Mouse (Mus musculus) megakaryocyte, embryonic 14.5 days (primary cell): ENCODE measurements around the gene Neurog1. TPM values are rescaled to one million over a fixed set of nuclear protein-coding genes. Genes with fewer than 3 reads are reported as not detected.

Experiments
- H3K27me3 ChIP-seq: replicated peaks from 2 replicates; pipeline ENCODE3; 2012; ENCODE audit warnings: inconsistent platforms
- H3K36me3 ChIP-seq: replicated peaks from 2 replicates; pipeline ENCODE3; 2012; ENCODE audit warnings: low read length, inconsistent platforms, mixed read lengths
- H3K4me1 ChIP-seq: 2 replicates; pipeline ENCODE4 v1.6.1; 2012; ENCODE audit warnings: inconsistent platforms
- H3K4me3 ChIP-seq: replicated peaks from 2 replicates; pipeline ENCODE3; 2012; ENCODE audit warnings: moderate library complexity, mild to moderate bottlenecking, inconsistent platforms
- H3K9me3 ChIP-seq: 2 replicates; pipeline ENCODE4 v1.6.1; 2012; ENCODE audit warnings: inconsistent platforms
- FLI1 ChIP-seq: IDR thresholded peaks from 2 replicates; pipeline ENCODE4 v1.6.1; 2012; ENCODE audit warnings: low read length, inconsistent platforms, mixed read lengths
- GATA1 ChIP-seq: IDR thresholded peaks from 3 replicates; pipeline ENCODE4 v1.6.1; 2012; ENCODE audit warnings: mixed read lengths, low read length, inconsistent platforms, borderline replicate concordance
- polyA plus RNA-seq: library from polyadenylated mRNA; stranded (reverse); fragments of >175 nt; gene quantifications from 2 replicates; pipeline ENCODE4 v1.2.3, GENCODE M21; 2012; ENCODE audit warnings: low replicate concordance; ENCODE audit not compliant: insufficient read depth

Neurog1 gene
- polyA plus RNA-seq, 1 experiment, result not detected

DNA sequence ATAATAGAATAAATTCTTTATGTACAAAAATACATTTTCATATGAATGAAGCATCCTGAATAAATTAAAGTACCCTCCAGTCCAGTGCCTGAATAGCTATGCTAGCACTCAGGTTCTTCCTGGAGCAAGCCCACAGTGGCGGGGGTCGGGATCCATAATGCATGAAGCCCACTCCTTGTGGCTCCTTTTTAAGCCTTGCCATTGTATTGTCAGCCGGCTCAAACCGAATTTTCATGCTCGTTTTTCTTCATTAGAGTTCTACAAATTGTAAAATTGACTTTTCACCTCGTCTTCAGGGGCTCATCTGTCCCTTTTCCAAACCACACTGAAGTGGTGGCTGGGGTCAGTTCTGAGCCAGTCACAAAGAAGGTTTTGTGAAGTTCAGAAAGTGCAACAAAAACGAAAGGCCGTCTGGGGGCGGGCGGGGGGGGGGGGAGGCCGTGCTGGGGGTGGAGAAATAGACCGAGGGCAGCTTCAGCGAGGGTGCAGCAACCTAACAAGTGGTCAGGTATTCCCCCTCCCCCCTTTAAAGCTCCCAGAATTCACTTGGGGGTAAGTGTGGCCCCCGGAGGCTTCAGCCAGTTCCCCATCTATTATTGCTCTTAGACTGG is 1.3 kb downstream of the Neurog1 start:
- Histone ChIP-seq H3K36me3 (no peaks in the 10 kb centered on the region), H3K9me3 (peaks cover 8% of the 10 kb centered on the region; the same call in 1 of the 2 replicates), H3K4me1 (peaks cover 13% of the 10 kb centered on the region), H3K4me3 (no peak overlapping the region), H3K27me3 (peaks cover 98% of the 10 kb centered on the region)
- no peak for TF ChIP-seq FLI1
- TF ChIP-seq GATA1, result no peak

DNA sequence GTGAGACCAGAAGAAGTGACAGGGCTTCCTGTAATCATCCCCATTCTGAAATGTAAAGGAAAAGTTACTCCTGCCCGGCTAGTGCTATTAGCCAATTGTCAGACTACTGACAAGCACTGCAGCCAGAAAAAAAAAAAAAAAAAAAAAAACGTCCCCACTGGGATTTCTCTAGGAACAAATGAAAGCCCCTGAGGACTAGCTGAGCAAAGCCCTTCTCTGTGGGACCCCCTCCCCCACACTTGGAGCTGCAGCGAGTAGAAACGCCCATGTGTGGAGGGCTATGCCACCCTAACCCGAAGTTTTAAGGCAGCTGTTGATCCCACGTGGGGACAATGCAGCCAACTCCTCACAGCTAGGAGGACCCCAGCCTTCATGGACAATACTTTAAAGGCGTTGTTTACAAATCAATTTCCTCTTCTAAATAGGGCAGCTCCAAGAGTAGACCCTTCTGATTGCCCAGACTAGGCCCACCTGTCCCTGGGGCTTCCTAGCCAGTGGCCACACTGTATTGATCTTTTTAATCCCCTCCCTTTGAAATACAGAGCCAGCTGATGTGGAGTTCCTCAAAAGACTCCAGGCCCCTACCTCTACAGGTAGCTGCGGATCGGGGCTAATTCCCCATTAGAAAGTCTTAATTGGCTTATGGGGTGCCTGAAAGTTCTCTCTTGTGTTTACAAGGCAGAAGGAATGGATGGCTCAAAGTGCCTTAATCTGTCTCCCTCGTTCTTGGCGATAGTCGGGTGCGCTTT is 2.2 kb downstream of the Neurog1 start:
- TF ChIP-seq FLI1 (no peak), GATA1 (no peak)
- Histone ChIP-seq H3K27me3 (peaks cover 89% of the 10 kb centered on the region), H3K4me3 (no peak overlapping the region), H3K4me1 (peaks cover 10% of the 10 kb centered on the region), H3K9me3 (peaks cover 8% of the 10 kb centered on the region; the same call in 1 of the 2 replicates), H3K36me3 (no peaks in the 10 kb centered on the region)

DNA sequence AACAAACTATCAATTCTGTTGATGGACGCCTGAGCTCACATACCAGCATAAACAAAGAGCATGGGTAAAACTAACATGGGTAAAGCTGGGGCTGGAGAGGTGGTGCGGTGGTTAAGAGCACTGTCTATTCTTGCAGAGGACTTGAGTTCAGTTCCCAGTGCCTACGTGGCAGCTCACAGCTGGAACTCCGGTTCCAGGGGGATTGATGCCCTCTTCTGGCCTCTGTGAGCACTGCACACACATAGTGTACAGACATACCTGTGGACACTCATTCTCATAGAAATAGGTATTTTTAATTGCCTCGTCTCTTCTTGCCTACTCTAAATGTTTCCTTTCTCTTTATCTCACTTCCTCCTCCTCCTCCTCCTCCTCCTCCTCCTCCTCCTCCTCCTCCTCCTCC is 8.9 kb downstream of the Neurog1 start:
- no peaks in the 10 kb centered on the region for H3K4me1 ChIP-seq
- H3K27me3 ChIP-seq, result peaks cover 41% of the 10 kb centered on the region
- H3K4me3 ChIP-seq, result no peak overlapping the region
- no peaks in the 10 kb centered on the region for H3K36me3 ChIP-seq
- H3K9me3 ChIP-seq, result peaks cover 16% of the 10 kb centered on the region
- TF ChIP-seq FLI1 (no peak), GATA1 (no peak)

DNA sequence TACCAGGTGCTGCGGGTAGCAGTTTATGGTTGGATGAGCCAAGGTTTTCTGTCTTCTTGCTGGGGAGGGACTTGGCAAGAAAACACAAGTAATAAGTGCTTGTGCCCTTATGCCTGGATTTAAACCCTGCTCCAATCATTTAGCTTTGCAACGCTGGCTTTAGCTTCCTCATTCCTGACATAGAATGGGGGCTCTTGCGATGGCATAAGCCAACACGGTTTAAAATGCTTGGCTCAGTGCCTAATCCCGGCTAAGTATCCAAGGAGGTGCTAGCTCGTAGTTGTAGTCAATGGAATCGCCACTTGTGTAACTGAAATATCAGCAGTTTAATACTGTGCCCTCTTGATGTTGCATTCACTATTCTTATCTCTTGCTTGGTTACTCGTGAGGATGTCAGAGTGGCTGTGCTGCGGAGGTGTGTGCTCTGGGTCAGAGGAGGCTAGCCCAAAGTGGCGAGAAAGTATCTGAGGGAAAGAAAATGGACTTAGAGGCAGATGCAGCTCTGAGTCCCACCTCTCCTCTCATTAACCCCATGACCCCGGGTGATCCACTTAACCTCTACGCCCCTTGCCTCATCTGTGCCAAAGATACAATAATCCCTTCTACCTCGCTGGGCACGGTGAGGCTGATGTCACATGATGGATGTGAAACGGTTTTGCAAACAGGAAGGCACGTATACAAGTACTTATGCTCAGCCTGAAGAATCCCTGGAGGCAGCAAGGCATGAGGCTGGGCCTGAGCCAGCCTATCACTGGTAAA is 11.8 kb downstream of the Neurog1 start:
- Histone ChIP-seq H3K4me1 (no peaks in the 10 kb centered on the region), H3K36me3 (no peaks in the 10 kb centered on the region), H3K9me3 (peaks cover 16% of the 10 kb centered on the region), H3K4me3 (no peak overlapping the region), H3K27me3 (peaks cover 28% of the 10 kb centered on the region)
- no peak for TF ChIP-seq FLI1
- no peak for TF ChIP-seq GATA1

DNA sequence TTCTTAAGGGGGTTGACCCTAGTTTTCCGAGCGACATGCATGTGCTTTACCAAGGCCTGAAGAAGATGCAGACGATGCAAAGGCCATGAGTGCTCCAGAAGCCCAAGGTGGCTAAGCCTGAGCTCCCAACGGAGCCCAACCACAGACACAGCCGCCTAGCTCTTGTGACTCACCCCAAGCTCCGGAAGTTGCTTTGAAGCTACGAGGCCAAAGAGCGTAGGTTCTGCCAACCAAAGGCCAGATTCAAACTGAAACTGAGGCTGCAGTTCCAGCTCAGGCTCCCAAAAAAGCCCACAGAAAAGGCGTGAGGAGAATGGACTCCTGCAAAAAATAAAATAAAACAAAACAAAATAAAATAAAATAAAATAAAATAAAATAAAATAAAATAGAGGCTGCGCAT is 14.1 kb downstream of the Neurog1 start:
- Histone ChIP-seq H3K4me1 (no peaks in the 10 kb centered on the region), H3K4me3 (no peak overlapping the region), H3K27me3 (peaks cover 29% of the 10 kb centered on the region), H3K9me3 (peaks cover 5% of the 10 kb centered on the region), H3K36me3 (no peaks in the 10 kb centered on the region)
- TF ChIP-seq FLI1 (no peak), GATA1 (no peak)

DNA sequence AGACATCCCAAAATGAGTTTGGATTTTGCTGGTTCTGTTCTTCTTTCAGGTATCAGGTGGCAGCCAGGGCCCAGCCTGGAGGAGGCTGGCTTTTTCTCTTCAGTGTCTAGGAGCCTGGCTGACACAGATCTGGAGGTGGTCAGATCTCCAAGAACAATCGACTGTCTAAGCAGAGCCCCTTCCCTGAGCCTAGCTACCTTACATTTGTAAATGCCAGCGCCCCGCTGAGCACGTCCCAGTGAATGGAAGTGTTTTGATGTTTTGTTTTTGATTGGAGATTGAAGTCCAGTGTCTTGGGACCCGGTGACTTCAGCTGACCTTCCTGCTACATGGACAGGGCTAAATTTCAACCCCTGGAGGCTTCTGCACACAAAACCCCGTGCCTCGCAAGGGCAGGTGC is 15.8 kb downstream of the Neurog1 start:
- H3K36me3 ChIP-seq, result no peaks in the 10 kb centered on the region
- H3K9me3 ChIP-seq, result no peaks in the 10 kb centered on the region
- no peak overlapping the region for H3K4me3 ChIP-seq
- TF ChIP-seq GATA1 (no peak), FLI1 (no peak)
- H3K27me3 ChIP-seq, result peaks cover 36% of the 10 kb centered on the region
- no peaks in the 10 kb centered on the region for H3K4me1 ChIP-seq

DNA sequence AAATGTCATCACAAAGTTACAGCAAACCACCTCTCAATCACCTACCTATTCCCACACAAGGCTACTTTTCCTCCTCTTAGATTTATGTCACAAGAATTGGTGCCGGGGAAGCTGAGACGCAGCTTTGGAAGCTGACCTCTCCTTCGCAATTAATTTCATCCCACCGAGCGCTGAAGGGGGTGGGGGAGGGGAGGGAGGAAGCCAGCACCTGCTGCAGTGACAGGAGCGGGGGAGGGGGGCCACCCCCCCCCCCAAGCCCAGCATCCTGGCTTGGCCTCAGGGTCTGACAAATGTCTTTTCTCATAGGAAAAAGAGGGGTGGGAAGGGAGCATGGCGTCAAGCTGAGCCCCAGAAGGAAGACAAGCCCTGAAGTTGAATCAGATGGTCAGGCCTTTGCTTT is 23.2 kb downstream of the Neurog1 start:
- Histone ChIP-seq H3K27me3 (peaks cover 68% of the 10 kb centered on the region), H3K36me3 (no peaks in the 10 kb centered on the region), H3K9me3 (no peaks in the 10 kb centered on the region), H3K4me3 (no peak overlapping the region), H3K4me1 (no peaks in the 10 kb centered on the region)
- no peak for TF ChIP-seq GATA1
- no peak for TF ChIP-seq FLI1

DNA sequence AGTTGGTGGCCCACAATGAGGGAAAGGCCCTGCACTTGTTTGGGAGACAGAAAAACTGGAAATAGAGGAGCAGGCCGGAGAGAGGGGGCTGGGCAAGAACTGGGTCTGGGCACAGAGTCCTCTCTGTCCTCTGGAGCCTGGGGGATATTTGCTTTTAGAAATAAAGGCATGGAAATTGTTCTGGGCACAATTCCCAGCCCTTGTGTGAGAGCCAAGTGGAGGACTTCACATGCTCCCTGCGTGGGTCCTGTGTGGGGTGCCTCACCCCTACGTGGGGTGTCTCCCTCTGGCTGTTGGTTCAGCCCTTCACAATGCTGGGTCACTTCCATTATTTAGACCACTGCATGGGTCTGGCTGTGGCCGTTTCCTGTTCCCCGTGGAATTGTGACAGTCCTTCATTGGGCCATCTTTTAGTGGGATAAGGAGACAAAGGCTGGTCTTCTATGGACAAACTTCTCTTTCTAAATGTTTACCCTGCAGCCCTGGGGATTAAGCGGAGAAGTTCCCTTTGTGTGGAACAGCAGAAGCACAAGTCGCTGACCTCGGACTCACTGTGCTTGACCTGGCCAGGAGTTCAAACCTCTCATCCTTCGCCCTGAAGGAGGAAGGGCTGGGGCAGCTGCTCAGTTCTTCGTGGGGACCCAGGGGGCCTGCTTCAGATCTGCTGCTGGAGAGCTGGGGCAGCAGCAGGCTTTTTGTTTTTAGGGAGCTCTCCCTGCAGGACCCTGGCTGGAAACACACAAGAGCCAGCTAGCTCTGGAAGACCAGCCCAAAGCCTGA is 25.6 kb downstream of the Neurog1 start:
- TF ChIP-seq GATA1, result no peak
- no peak for TF ChIP-seq FLI1
- H3K27me3 ChIP-seq, result peaks cover 87% of the 10 kb centered on the region
- no peak overlapping the region for H3K4me3 ChIP-seq
- H3K4me1 ChIP-seq, result peaks cover 6% of the 10 kb centered on the region; the same call in 1 of the 2 replicates
- H3K36me3 ChIP-seq, result no peaks in the 10 kb centered on the region
- peaks cover 4% of the 10 kb centered on the region; the same call in 1 of the 2 replicates for H3K9me3 ChIP-seq

DNA sequence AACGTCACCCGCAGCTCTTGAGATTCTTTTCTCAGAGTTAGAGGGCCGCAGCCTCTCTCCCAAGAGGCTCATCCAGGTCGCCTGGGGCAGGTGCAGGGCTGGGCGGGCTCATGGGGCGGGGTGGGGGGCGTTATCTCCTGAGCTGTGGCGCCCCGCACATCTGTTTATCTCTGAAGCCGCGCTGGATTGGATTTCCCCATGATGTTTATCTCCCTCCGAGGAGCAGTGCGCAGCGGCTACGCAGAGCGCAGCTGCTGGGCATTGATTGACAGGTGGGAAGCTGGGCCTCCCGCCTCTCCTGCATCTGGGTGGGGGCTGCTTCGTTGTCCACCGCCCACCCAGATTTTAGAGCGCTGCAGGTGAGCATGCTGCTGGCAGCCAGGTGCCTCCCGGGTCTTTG is 28.3 kb downstream of the Neurog1 start:
- peaks cover 91% of the 10 kb centered on the region for H3K27me3 ChIP-seq
- TF ChIP-seq FLI1 (no peak), GATA1 (no peak)
- no peaks in the 10 kb centered on the region for H3K36me3 ChIP-seq
- peaks cover 4% of the 10 kb centered on the region; the same call in 1 of the 2 replicates for H3K9me3 ChIP-seq
- no peak overlapping the region for H3K4me3 ChIP-seq
- peaks cover 8% of the 10 kb centered on the region; the same call in 1 of the 2 replicates for H3K4me1 ChIP-seq
